Mouse (Mus musculus): Measurements from ENCODE around the gene Hoxc10.

Gene Hoxc10

GRCm38 (mm10) chr15:102984521-102984920 is 17.9 kb downstream of the Hoxc10 start:
- intact Hi-C loops (cut with DNase I) = loop anchor here (10.0 kb wide), 1 partner anchor 330 kb away; the partner anchor contains the start of gene Gpr84

- intact Hi-C loops (cut with DNase I) = loop anchor here (10.0 kb wide), 1 partner anchor 330 kb away; the partner anchor contains the start of gene Gpr84
These were observed 18.3 kb downstream of the Hoxc10 start for GRCm38 (mm10) chr15:102984925-102985324.

- intact Hi-C loops (cut with DNase I) = loop anchor here (2.0 to 10.0 kb wide), 3 partner anchors 134 to 328 kb away; partner anchors contain the start of gene Gpr84
These were observed 20.7 kb downstream of the Hoxc10 start for GRCm38 (mm10) chr15:102987124-102987833.

- intact Hi-C loops (cut with DNase I) = loop anchor here (10.0 kb wide), 1 partner anchor 327 kb away; the partner anchor contains the start of gene Gpr84
These were observed 21.5 kb downstream of the Hoxc10 start for GRCm38 (mm10) chr15:102988078-102988477.

- intact Hi-C loops (cut with DNase I) = no loop called here
These were observed 24.1 kb downstream of the Hoxc10 start, which contains the start of gene Hoxc8 for GRCm38 (mm10) chr15:102990461-102991397. Gene Hoxc8, plus strand, starts transcription at chr15:102990607.

GRCm38 (mm10) chr15:102991782-102992181 is 25.2 kb downstream of the Hoxc10 start:
- intact Hi-C loops (cut with DNase I) = no loop called here

GRCm38 (mm10) chr15:102992206-102992605 is 25.6 kb downstream of the Hoxc10 start:
- intact Hi-C loops (cut with DNase I) = no loop called here

GRCm38 (mm10) chr15:102992863-102993262 is 26.3 kb downstream of the Hoxc10 start:
- intact Hi-C loops (cut with DNase I) = no loop called here

GRCm38 (mm10) chr15:102996548-102996947 is 30.0 kb downstream of the Hoxc10 start:
- intact Hi-C loops (cut with DNase I) = no loop called here

GRCm38 (mm10) chr15:102997431-102997830 is 30.8 kb downstream of the Hoxc10 start:
- intact Hi-C loops (cut with DNase I) = no loop called here

GRCm38 (mm10) chr15:102997939-102998355 is 31.4 kb downstream of the Hoxc10 start, which contains the start of gene Hoxc6:
Gene Hoxc6, plus strand, starts transcription at chr15:102998257.
- intact Hi-C loops (cut with DNase I) = no loop called here

GRCm38 (mm10) chr15:102998608-102999182 is 32.1 kb downstream of the Hoxc10 start:
- intact Hi-C loops (cut with DNase I) = no loop called here

- intact Hi-C loops (cut with DNase I) = no loop called here
These were observed 32.7 kb downstream of the Hoxc10 start for GRCm38 (mm10) chr15:102999183-102999831.

- intact Hi-C loops (cut with DNase I) = no loop called here
These were observed 33.4 kb downstream of the Hoxc10 start for GRCm38 (mm10) chr15:102999955-103000354.

- intact Hi-C loops (cut with DNase I) = no loop called here
These were observed 33.9 kb downstream of the Hoxc10 start for GRCm38 (mm10) chr15:103000501-103000901.

GRCm38 (mm10) chr15:103001370-103001769 is 34.8 kb downstream of the Hoxc10 start:
- intact Hi-C loops (cut with DNase I) = no loop called here

- intact Hi-C loops (cut with DNase I) = no loop called here
These were observed 35.6 kb downstream of the Hoxc10 start for GRCm38 (mm10) chr15:103002156-103002555.

- intact Hi-C loops (cut with DNase I) = no loop called here
These were observed 36.3 kb downstream of the Hoxc10 start for GRCm38 (mm10) chr15:103002821-103003448.

GRCm38 (mm10) chr15:103005308-103005707 is 38.7 kb downstream of the Hoxc10 start:
- intact Hi-C loops (cut with DNase I) = no loop called here

- intact Hi-C loops (cut with DNase I) = no loop called here
These were observed 39.2 kb downstream of the Hoxc10 start for GRCm38 (mm10) chr15:103005797-103006196.

Data from adrenal gland (tissue).